Mouse (Mus musculus): ENCODE data around the gene Cdk5rap3. TPM values are rescaled to one million over a fixed set of nuclear protein-coding genes. Genes with fewer than 3 reads are reported as not detected.

Cdk5rap3 gene
- 52.5 and 60.2 TPM in 2 replicates for polyA plus RNA-seq (2014; fragmentation: Nextera tagmentation; extraction: Ambion mirVana)

GRCm38 (mm10) chr11:96916044-96916884 lies at the start of gene Cdk5rap3:
Gene Cdk5rap3, minus strand, starts transcription at chr11:96916496.
- ATAC-seq (replicated peaks; ENCODE audit: insufficient number of reproducible peaks, low FRiP score, low TSS enrichment): peak; percentile 94
- H3K27ac ChIP-seq (ENCODE audit: low read depth, low read length): peak within 1 kb of the TSS; percentile 36; the same call in 1 of the 2 replicates
- no peaks in the 10 kb centered on the region for H3K9me3 ChIP-seq (replicated peaks; ENCODE audit: control insufficient read depth, low read length)

DNA sequence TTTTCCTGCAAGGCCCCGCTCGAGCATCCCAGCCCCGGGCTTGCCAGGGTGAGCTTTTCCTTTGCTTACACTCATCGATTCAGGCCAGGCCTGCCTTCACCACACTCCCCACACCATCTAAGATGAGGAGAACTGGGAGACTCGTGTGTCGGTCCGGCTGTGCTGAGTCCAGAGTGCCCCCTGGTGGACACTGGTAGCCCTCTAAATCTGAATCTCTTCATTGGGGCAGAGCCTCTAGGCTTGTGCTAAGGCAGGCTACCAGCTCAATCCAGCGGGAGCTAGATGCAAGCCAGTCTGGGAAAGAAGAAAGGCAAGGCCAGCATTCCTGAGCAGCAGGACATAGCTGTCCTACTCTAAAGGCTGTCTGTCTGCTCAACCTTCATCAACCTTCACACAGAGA lies 47.3 kb upstream of the Cdk5rap3 start:
- Histone ChIP-seq H3K27ac (ENCODE audit: low read depth, low read length) (no peak overlapping the region), H3K27me3 (ENCODE audit: control insufficient read depth, insufficient read depth, low read length) (no peaks in the 10 kb centered on the region), H3K4me1 (ENCODE audit: control insufficient read depth, insufficient read depth, low read length) (peaks cover 25% of the 10 kb centered on the region), H3K9ac (ENCODE audit: low read depth, low read length) (no peak overlapping the region; the same call in 1 of the 2 replicates), H3K36me3 (ENCODE audit: control insufficient read depth, insufficient read depth, low read length) (peaks cover 15% of the 10 kb centered on the region; the same call in 1 of the 2 replicates), H3K4me3 (ENCODE audit: low read depth, low read length) (no peak overlapping the region), H3K4me2 (no peak overlapping the region), H3K9me3 (replicated peaks; ENCODE audit: control insufficient read depth, low read length) (no peaks in the 10 kb centered on the region)
- 20% methylated on average over 8 of the region's 8 CpGs for WGBS (ENCODE audit: insufficient replicate concordance)
- no peak; the same call in 1 of the 2 replicates for ATAC-seq (replicated peaks; ENCODE audit: insufficient number of reproducible peaks, low FRiP score, low TSS enrichment)

More at GRCm38 (mm10) chr11:96916044-96916884, at the start of gene Cdk5rap3:
- WGBS (ENCODE audit: insufficient replicate concordance): under 1% methylated on average over 55 of the region's 55 CpGs
- H3K4me1 ChIP-seq (ENCODE audit: control insufficient read depth, insufficient read depth, low read length): peaks cover 3% of the 10 kb centered on the region; the same call in 1 of the 2 replicates
- no peaks in the 10 kb centered on the region for H3K27me3 ChIP-seq (ENCODE audit: control insufficient read depth, insufficient read depth, low read length)
- peak within 1 kb of the TSS; percentile 92 for H3K4me2 ChIP-seq
- H3K36me3 ChIP-seq (ENCODE audit: control insufficient read depth, insufficient read depth, low read length): no peaks in the 10 kb centered on the region
- H3K4me3 ChIP-seq (ENCODE audit: low read depth, low read length): peak within 1 kb of the TSS; percentile 70
- H3K9ac ChIP-seq (ENCODE audit: low read depth, low read length): peak within 1 kb of the TSS; percentile 75

DNA sequence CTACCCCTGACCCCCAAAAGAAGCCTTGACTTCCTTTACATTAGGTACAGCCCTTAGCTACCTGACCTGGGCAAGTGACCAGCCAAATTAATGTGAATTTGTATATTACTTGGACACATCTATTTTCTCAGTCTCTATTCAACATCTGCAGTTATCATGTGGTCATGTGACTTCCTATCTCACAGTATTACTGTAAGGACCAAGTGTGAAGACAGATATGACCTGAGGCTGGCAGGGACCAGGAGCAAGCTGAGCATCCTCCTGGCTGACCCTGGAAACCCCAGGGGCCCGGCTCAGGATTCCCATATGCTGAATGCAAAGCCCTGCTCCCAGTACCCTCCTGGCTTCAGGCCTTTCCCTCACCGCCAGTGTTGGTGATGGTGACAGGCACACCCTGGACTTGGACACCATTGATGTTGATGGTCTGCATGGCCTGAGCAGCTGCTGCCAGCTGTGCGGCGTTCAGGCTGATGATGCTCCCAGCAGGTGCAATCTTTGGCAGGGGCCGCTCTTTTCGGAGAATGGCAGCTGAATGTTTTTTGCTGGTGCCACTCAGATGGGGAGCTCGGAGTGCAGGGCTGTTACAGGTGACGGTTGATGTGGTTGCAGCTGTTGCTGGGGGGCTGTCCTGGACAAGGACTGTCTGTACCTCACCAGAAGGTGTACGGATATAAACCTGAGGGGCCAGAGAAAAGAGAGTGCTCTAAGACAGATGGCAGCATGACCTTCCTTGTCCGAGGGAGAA lies 40.9 kb upstream of the Cdk5rap3 start:
- Histone ChIP-seq H3K9ac (ENCODE audit: low read depth, low read length) (no peak overlapping the region), H3K36me3 (ENCODE audit: control insufficient read depth, insufficient read depth, low read length) (peaks cover 42% of the 10 kb centered on the region), H3K4me2 (no peak overlapping the region), H3K4me1 (ENCODE audit: control insufficient read depth, insufficient read depth, low read length) (no peaks in the 10 kb centered on the region; the same call in 1 of the 2 replicates), H3K27ac (ENCODE audit: low read depth, low read length) (no peak overlapping the region), H3K9me3 (replicated peaks; ENCODE audit: control insufficient read depth, low read length) (no peaks in the 10 kb centered on the region), H3K27me3 (ENCODE audit: control insufficient read depth, insufficient read depth, low read length) (no peaks in the 10 kb centered on the region), H3K4me3 (ENCODE audit: low read depth, low read length) (no peak overlapping the region)
- WGBS (ENCODE audit: insufficient replicate concordance): 90% methylated on average over 10 of the region's 10 CpGs
- no peak for ATAC-seq (replicated peaks; ENCODE audit: insufficient number of reproducible peaks, low FRiP score, low TSS enrichment)

DNA sequence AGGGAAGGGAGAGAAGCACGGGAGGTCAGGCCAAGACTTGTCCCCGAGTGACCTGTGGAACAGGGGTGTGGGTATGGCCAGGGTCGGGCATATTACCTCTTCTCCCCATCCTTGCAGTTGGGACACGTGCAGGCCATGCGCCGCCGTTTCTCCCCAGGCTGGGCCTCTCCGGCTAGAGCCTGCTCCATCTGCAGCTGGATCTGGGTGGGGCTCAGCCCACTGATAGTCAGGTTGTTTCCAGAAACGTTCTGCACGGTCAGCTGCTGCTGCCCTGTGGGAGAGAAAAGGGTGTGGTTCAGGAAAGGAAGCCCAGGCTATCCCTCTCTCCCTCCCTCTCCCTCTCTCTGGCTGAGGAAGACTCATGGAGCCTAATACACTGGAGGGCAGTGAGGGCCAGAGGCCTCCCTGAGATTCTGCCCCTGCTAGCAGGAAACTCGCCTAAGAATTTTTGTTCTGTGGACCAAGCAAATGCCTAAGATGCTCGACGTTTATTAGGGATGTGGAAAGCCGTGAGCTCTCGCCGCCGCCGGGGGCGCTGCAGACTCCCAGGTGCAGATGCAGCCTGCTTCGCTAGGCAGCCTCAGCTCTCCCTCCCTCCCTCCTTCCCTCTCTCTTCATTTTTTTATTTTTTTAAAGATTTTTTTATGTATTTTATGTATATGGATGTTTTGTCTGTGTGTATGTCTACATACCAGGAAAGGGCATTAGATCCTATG lies 39.9 kb upstream of the Cdk5rap3 start:
- H3K9ac ChIP-seq (ENCODE audit: low read depth, low read length): no peak overlapping the region
- 59% methylated on average over 20 of the region's 20 CpGs for WGBS (ENCODE audit: insufficient replicate concordance)
- H3K27ac ChIP-seq (ENCODE audit: low read depth, low read length): peak overlapping the region; percentile 35
- no peak overlapping the region for H3K4me2 ChIP-seq
- H3K36me3 ChIP-seq (ENCODE audit: control insufficient read depth, insufficient read depth, low read length): peaks cover 42% of the 10 kb centered on the region
- no peaks in the 10 kb centered on the region for H3K27me3 ChIP-seq (ENCODE audit: control insufficient read depth, insufficient read depth, low read length)
- H3K4me1 ChIP-seq (ENCODE audit: control insufficient read depth, insufficient read depth, low read length): peaks cover 2% of the 10 kb centered on the region; the same call in 1 of the 2 replicates
- no peak overlapping the region for H3K4me3 ChIP-seq (ENCODE audit: low read depth, low read length)
- H3K9me3 ChIP-seq (replicated peaks; ENCODE audit: control insufficient read depth, low read length): no peaks in the 10 kb centered on the region
- peak; percentile 51 for ATAC-seq (replicated peaks; ENCODE audit: insufficient number of reproducible peaks, low FRiP score, low TSS enrichment)

DNA sequence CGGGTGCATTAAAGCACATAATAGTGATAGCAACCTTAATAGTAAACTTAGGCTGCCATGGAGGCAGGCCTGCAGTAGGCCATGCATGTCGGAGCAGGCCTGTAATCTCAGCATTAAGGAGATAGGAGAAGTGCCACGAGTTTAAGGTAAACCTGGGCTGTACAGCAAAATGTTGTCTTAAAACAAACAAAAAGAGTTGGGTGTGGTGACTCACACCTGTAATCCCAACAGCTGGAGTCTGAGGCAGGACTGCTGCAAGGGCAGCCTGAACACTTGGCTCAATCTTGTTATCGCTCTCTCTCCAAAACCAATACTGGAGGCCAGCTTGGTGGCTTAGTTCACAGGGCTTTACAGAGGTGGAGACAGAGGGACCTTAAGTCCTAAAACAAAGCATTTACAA lies 38.8 kb upstream of the Cdk5rap3 start:
- Histone ChIP-seq H3K36me3 (ENCODE audit: control insufficient read depth, insufficient read depth, low read length) (peaks cover 33% of the 10 kb centered on the region), H3K9ac (ENCODE audit: low read depth, low read length) (no peak overlapping the region), H3K4me3 (ENCODE audit: low read depth, low read length) (no peak overlapping the region), H3K9me3 (replicated peaks; ENCODE audit: control insufficient read depth, low read length) (no peaks in the 10 kb centered on the region), H3K27me3 (ENCODE audit: control insufficient read depth, insufficient read depth, low read length) (no peaks in the 10 kb centered on the region), H3K27ac (ENCODE audit: low read depth, low read length) (no peak overlapping the region; the same call in 1 of the 2 replicates), H3K4me1 (ENCODE audit: control insufficient read depth, insufficient read depth, low read length) (peaks cover 2% of the 10 kb centered on the region; the same call in 1 of the 2 replicates), H3K4me2 (no peak overlapping the region)
- no peak for ATAC-seq (replicated peaks; ENCODE audit: insufficient number of reproducible peaks, low FRiP score, low TSS enrichment)
- 84% methylated on average over 4 of the region's 4 CpGs for WGBS (ENCODE audit: insufficient replicate concordance)

- no peaks in the 10 kb centered on the region for H3K9me3 ChIP-seq (replicated peaks; ENCODE audit: control insufficient read depth, low read length)
- no peaks in the 10 kb centered on the region for H3K27me3 ChIP-seq (ENCODE audit: control insufficient read depth, insufficient read depth, low read length)
- ATAC-seq (replicated peaks; ENCODE audit: insufficient number of reproducible peaks, low FRiP score, low TSS enrichment): no peak
- peaks cover 2% of the 10 kb centered on the region; the same call in 1 of the 2 replicates for H3K4me1 ChIP-seq (ENCODE audit: control insufficient read depth, insufficient read depth, low read length)
- no peak overlapping the region for H3K4me2 ChIP-seq
- peaks cover 30% of the 10 kb centered on the region for H3K36me3 ChIP-seq (ENCODE audit: control insufficient read depth, insufficient read depth, low read length)
- H3K9ac ChIP-seq (ENCODE audit: low read depth, low read length): no peak overlapping the region
- H3K27ac ChIP-seq (ENCODE audit: low read depth, low read length): no peak overlapping the region
- WGBS (ENCODE audit: insufficient replicate concordance): 71% methylated on average over 6 of the region's 6 CpGs
- H3K4me3 ChIP-seq (ENCODE audit: low read depth, low read length): no peak overlapping the region
Measured at GRCm38 (mm10) chr11:96952896-96953295, 36.6 kb upstream of the Cdk5rap3 start.

- no peak overlapping the region for H3K4me2 ChIP-seq
- no peaks in the 10 kb centered on the region for H3K9me3 ChIP-seq (replicated peaks; ENCODE audit: control insufficient read depth, low read length)
- no peak overlapping the region for H3K9ac ChIP-seq (ENCODE audit: low read depth, low read length)
- H3K36me3 ChIP-seq (ENCODE audit: control insufficient read depth, insufficient read depth, low read length): peaks cover 30% of the 10 kb centered on the region
- no peak overlapping the region for H3K27ac ChIP-seq (ENCODE audit: low read depth, low read length)
- peaks cover 2% of the 10 kb centered on the region; the same call in 1 of the 2 replicates for H3K4me1 ChIP-seq (ENCODE audit: control insufficient read depth, insufficient read depth, low read length)
- no peak overlapping the region for H3K4me3 ChIP-seq (ENCODE audit: low read depth, low read length)
- no peaks in the 10 kb centered on the region for H3K27me3 ChIP-seq (ENCODE audit: control insufficient read depth, insufficient read depth, low read length)
- WGBS (ENCODE audit: insufficient replicate concordance): 83% methylated on average over 10 of the region's 10 CpGs
- ATAC-seq (replicated peaks; ENCODE audit: insufficient number of reproducible peaks, low FRiP score, low TSS enrichment): no peak
Measured at GRCm38 (mm10) chr11:96952426-96952825, 36.1 kb upstream of the Cdk5rap3 start.

DNA sequence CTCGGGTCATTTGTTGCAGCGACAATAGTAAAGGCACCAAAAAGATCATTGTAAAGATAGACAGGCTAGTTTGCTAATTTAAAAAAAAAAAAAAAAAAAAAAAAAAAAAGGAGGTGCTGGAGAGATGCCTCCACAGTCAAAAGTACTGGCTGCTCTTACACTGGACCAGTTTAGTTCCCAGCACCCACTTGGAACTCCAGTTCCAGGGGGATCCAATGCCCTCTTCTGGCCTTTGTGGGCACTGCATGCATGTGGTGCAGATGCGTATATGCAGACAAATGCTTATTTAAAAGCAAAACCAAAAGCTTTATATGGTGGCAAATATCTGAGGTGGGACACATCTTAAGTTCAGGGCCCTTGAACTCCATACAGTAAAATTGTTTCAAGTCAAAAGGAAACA lies 34.5 kb upstream of the Cdk5rap3 start:
- H3K4me2 ChIP-seq: no peak overlapping the region
- H3K27me3 ChIP-seq (ENCODE audit: control insufficient read depth, insufficient read depth, low read length): no peaks in the 10 kb centered on the region
- no peak overlapping the region for H3K27ac ChIP-seq (ENCODE audit: low read depth, low read length)
- ATAC-seq (replicated peaks; ENCODE audit: insufficient number of reproducible peaks, low FRiP score, low TSS enrichment): no peak
- peaks cover 18% of the 10 kb centered on the region for H3K36me3 ChIP-seq (ENCODE audit: control insufficient read depth, insufficient read depth, low read length)
- peaks cover 2% of the 10 kb centered on the region; the same call in 1 of the 2 replicates for H3K4me1 ChIP-seq (ENCODE audit: control insufficient read depth, insufficient read depth, low read length)
- no peaks in the 10 kb centered on the region for H3K9me3 ChIP-seq (replicated peaks; ENCODE audit: control insufficient read depth, low read length)
- H3K4me3 ChIP-seq (ENCODE audit: low read depth, low read length): no peak overlapping the region
- WGBS (ENCODE audit: insufficient replicate concordance): 97% methylated on average over 3 of the region's 3 CpGs
- no peak overlapping the region for H3K9ac ChIP-seq (ENCODE audit: low read depth, low read length)

Measured in heart, embryonic 11.5 days (tissue).